Mouse (Mus musculus): ENCODE data around the gene Sycp2.

GRCm38 (mm10) chr2:178413481-178414260 lies 6.2 kb upstream of the Sycp2 start:
- TF ChIP-seq POLR2A (IDR thresholded peaks at IDR 0.05; ENCODE audit: low read depth, low read length) (no peak), CTCF (IDR thresholded peaks at IDR 0.05; ENCODE audit: extremely low read depth, insufficient read depth, insufficient read length, insufficient replicate concordance) (no peak)
